Mouse (Mus musculus): ENCODE results near the gene Fer.
A peak's percentile ranks its signal among the peaks of the same experiment; 100 is the strongest.

The Fer gene

DNA sequence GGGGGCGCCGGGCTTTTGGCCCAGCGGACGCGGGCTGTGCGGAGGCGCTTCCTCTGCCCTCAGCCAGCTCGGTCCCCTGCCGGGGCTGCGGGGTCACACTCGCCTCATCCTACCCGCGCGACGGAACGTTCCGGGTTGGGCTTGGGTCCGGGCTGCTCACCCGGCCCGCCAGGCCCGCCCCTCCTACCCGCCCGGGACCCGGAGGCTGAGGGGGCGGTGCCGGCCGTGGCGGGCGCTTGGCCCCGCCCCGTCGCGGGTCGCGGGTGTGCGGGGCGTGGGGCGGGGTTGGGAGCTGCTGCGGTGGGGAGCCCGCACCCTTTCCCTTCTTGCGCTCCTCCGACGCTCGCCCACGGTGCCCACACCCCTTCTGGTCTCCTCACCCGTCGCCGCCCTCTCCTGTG lies 1.3 kb downstream of the Fer start:
- peak; percentile 51 for DNase-seq (ENCODE audit: low read depth, low spot score)

DNA sequence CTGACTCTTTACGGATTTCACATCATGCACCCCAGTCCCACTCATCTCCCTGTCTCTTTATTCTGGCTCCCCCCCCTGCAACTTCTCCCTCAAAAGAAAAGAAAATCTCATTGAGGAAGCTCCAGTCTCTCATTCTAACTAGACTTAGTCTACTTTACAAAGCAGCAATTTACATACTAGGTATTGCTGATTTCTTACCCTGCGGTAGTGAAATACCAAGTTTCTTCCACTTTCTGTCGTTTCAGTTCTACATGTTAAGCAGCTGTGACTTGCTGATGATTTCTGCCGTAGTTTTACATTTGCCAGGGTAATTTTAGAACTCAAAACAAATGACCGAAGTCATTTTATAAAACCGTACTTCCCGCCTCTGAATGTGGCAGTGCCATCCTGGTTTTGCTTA lies 8.9 kb downstream of the Fer start:
- DNase-seq (ENCODE audit: low read depth, low spot score) = no peak

DNA sequence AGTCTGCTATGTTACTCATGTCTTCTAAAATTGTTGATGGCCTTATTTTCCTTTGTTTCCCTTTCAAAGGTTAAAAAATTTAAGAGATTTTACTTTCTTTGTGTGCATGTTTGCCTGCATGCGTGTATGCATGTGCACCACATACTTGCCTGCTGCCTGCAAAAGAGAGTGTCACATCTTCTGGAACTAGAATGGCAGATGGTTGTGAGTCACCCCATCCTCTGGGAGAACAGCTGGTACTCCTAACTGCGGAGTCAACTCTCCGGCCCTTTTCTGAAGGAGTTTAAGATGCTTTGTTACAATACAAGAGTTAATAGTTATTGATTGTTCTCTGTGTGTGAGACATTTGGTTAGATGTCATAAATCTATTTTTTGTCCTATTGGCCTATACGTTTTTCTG lies 16.0 kb downstream of the Fer start:
- DNase-seq (ENCODE audit: low read depth, low spot score) = no peak

DNA sequence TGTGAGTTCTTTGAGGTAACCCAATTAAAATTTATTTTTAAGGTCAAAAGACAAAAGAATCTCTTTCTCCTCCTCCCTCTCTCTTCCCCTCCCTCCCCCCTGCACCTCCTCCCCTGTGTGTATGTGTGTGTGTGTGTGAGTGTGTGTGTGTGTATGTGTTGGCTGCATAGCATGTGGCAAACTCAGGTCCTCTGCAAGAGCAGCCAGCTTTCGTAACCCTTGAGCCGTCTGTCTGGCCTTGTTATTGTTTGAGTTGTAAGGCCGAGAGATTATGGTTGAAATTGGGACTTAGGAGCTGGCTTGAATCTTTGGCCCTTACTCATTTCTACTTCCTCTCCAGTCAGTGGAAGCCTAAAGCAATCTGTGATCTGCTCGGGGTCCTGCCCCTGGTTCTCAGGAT lies 17.1 kb downstream of the Fer start:
- no peak for DNase-seq (ENCODE audit: low read depth, low spot score)

DNA sequence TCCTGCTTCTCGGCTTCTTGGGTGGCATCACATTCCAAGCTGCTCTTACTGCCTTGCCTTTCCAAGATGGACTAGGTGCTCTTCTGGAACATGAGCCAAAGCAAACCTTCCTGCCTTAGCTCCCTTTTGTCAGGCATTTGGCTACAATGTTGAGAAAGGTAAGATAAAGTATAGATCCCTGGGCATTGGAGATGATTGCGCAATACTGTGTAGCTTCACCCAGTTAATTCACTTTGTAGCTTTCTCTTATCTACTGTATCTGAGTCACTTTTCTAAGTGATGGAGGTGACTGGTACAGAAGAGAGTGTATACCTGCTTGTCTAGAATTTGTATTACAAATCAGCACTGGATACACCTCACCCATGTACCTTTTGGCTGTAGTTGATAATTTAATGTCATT lies 24.1 kb downstream of the Fer start:
- DNase-seq (ENCODE audit: low read depth, low spot score) = no peak

DNA sequence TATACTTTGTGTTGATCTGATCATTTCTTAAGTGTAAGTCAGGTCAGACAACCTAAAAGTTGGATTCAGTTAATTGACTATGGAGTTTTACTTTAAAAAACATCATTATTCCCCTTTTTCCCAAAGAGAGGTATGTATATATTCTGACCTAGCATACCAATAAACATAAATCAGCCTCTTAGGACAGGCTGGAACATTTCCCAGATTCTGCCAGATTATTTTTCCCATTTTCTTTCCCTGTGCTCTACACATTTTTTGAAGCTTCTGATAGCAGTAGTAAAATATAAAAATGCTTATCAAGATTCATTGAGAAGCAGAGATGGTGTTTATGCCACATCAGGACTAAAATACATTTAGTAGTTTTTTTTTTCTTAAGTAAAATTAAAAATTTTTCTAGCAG lies 27.7 kb downstream of the Fer start:
- DNase-seq (ENCODE audit: low read depth, low spot score) = no peak

DNA sequence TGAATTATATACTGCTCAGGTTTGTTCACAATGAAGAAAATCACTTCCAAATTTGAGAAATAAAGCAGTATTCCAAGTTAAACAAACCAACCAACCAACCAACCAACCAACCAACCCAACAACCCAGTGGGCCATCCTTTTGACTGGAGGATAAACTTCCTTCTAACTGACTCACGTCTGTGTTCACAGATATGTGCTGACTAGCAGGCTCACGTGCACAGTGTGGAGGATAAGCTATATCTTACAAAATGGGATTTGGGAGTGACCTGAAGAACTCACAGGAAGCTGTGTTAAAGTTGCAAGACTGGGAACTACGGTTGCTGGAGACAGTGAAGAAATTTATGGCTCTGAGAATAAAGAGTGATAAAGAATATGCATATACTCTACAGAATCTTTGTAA lies 33.0 kb downstream of the Fer start:
- DNase-seq (ENCODE audit: low read depth, low spot score) = no peak

DNA sequence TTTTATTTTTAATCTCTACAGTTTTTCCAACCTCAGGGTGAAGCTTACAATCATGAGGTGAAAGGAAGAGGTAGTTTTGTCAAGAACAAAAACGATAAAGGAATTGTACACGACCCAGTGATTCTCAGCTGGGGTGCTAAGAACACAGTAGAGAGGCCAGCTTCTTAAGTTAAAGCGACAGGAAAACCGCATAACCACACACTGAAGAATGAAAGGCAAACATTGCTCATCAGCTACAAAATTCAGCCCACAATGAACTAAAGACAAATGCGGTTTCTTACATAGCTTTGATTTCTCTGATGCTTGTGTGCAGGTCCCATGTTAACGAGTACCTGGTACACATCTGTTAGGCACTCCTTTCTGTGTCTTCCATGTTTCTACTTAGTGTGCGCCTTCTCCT lies 34.2 kb downstream of the Fer start:
- no peak for DNase-seq (ENCODE audit: low read depth, low spot score)

DNA sequence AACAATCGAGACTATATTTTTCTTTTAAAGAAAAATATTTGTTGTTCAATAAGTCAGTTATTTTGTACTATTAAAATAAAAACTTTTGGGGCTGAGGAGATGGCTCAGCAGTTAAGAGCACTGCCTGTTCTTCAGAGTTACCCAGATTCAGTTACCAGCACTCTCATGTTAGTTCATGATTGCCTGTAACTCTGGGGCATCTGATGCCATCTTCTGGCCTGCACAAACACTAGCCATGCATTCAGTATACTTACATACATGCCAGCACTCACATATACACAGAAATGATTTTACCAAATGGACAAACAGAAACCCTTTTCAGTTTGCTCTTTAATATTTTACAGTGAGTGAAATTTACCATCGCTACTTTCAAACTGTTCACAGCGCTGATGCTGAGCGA lies 46.4 kb downstream of the Fer start:
- DNase-seq (ENCODE audit: low read depth, low spot score) = no peak

DNA sequence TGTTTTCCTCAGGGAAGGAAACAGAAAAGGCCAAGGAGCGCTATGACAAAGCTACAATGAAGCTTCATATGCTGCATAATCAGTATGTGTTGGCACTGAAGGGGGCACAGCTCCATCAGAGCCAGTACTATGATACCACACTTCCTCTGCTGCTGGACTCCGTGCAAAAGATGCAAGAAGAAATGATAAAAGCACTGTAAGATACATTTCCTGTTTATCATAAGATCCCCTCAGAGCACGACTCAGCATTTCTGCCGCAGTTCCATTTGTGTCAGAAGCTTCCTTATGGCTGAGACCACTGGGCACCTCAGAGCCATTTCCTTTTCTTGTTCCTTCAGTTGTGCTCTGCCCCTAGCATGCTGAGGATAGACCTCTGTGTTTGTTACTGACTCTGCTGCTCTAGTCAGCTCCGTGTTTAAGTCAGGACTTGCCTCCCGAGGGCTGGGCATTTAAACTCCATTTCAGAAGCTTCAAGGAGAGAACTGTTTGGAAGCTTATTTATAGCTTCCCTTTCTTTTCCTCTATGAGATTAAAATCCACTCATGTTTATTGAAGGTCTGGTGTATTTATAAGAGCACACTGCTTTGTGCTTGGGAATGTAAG lies 58.8 kb downstream of the Fer start:
- no peak for DNase-seq (ENCODE audit: low read depth, low spot score)

DNA sequence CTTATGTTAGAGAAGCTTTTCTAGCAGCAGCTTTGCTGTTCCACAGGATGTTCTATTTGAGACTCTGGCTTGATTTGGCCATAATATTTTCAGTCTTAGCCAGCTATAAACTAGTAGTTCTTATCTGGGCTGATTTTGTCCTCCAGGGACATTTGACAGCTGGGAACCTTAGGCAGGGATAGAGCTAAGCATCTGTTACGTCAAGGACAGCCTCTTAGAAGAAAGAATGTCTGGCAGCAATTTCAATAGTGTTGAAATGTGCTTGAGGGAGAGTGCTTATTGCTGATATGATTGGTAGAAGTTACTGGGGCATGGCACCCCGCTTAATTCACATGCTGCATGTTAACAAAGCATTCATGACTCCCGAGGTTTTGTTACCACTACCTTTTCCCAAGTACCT lies 62.7 kb downstream of the Fer start:
- DNase-seq (ENCODE audit: low read depth, low spot score) = no peak

DNA sequence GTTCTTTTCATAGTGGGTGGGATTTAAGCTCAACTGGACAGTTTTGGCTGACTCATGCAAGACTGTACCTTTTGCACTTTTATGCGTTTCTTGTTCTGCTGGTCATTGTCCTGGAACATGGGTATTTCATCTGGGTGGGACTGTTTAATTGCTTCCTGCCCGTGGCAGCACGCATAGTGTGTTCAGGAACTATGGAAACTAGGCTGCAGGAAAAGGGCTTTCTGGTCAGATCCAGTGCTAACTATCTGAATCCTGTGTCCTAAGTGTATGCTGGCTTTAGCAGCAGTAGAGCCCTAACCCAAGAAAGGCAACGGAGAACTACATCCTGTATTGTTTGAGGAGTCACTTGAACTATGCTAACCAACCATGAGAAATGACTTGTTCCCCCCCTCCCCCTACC lies 67.8 kb downstream of the Fer start:
- peak; percentile 58 for DNase-seq (ENCODE audit: low read depth, low spot score)

DNA sequence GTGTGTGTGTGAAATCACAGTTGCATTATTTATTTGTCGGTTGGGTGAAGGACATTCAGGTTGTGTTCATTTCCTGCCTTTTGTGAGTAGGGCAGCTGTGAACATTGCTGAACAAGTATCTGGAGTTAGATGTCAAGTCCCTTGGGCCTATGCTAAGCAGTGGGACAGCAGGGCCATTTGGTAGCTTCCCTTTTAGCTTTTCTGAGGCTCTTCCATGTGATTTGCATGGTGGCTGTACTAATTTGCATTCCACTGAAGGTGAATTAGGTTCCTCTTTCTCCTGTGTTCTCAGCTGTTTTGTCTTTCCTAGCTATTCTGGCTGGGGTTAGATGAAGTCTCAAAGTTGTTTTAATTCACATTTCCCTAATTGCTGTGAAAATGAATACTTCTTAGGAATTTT lies 68.7 kb downstream of the Fer start:
- DNase-seq (ENCODE audit: low read depth, low spot score) = peak; percentile 30

DNA sequence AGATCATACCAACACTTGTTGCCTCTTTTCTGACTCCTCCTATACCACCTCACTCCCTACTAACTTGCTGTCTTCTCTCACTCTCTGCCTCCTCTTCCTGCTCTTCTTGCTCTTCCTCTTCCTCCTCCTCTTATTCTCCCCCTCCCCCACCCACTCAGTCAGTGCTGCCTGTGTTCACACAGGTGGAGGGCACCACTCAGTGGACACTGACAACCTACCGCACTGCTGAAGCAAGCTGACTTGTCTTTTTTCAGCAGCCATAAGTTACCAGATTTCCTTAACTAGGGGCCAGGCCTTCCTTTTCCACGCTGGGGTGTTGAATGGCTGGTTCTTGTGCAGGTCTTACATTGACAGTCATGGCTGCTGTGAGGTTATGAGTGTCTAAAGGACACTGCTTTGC lies 72.5 kb downstream of the Fer start:
- DNase-seq (ENCODE audit: low read depth, low spot score) = no peak

DNA sequence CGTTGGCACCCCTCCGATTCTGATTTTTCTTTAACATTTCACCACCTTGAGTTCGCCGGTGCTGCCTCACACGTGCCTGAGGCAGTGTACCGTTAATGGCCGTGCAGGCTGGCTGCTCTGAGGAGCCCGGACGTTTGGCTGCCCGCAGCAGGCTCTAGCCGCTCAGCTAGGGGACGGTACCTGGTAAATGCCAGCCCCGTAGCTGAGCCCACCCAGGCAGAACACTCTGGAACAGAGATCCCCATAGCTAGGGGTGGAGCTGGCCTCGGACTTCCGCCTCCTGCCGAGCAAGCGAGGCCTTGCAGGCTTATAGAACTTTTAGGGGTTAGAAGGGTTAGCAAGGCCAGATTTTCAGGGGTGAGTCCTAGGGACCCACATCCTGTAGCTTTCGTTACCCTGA lies 75.0 kb downstream of the Fer start:
- peak; percentile 68 for DNase-seq (ENCODE audit: low read depth, low spot score)

DNA sequence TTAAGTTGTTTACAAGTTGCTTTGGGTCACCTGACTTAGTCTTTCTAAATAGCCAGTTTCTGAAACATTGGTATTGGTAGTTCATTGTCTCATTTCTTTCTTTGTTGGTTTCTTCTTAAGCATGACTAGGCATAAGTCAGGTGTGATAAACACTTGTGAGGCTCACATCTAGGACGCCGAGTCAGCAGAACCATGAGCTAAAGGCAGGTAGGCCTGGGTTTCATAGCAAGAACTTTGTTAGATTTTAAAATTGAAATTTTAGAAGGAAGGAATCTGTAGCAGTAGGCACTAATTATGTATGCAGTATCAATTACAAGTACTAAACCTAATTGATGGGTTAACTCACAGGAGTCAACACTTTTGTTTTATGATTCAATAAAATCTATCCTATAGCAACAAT lies 83.9 kb downstream of the Fer start:
- no peak for DNase-seq (ENCODE audit: low read depth, low spot score)

DNA sequence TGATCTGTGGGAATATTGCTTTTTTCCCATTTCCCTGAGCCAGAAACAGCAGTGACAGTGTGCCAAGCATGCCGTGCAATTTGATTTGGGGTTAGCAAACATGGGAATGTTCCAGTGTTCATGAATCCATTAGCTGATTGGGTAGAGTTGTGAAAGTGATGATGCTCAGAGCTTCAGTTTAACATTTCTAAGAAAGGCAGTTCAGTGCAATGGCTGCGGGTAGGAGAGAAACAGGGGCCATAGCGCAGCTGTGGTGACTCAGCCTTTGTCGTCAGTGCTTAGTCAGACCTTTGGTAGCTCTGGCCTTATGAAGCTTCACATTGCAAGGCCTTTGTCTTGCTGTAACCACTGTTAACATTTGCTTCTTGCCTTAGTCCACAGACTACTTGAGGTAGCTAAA lies 85.9 kb downstream of the Fer start:
- no peak for DNase-seq (ENCODE audit: low read depth, low spot score)

DNA sequence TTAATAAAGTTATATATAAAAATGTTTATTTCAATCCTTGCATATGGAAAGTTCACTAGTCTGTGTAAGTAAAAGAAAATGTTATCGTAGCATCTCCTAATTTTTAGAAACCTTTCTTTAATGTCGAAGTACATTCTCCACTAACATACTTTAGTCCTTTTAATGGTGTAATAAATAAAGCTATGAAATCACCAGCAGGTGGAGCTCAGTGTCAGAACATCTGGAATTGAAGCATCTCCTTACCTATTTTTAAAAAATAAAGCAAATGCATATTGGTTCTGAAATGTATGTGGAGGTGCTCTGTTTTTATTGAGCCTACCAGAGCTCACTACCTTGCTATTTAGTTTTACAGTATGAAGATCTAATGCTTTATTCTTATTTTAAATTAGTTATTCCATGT lies 88.6 kb downstream of the Fer start:
- DNase-seq (ENCODE audit: low read depth, low spot score) = no peak

DNA sequence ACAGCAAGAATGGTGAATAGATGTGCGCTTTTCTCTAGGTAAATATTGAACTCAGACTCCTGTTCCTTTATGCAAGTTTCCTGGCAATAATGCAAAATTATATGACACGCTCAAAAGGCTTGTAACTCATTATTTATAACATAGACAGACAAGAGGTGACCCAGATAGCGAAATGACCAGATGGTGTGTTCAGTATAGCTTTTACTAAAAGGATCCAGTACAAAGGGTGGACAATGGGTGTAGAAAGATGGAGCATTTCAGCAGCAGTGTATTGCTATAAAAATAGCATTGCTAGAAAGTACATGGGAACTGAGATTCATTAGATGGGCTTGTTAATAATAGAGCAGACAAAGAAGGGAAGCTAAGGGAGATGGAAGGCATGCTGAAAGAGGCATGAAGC lies 104.2 kb downstream of the Fer start:
- no peak for DNase-seq (ENCODE audit: low read depth, low spot score)

DNA sequence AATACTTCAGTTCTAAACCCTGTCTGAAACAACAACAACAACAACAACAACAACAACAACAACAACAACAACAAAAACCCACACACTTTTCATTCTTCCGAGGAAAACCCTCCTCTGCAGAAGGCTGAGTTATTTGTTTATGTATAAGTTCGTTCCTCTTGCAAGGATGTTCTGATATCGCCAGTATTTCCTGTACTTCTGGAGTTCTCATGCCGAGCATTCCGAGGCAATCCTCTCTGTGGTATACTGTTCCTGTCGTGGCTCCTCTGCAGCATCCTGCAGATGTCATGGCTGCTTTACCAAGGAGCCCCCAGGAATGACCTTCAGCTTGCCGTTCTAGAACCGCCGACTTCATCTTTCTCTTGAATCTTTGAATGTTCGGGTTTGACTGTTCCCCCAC lies 106.6 kb downstream of the Fer start:
- no peak for DNase-seq (ENCODE audit: low read depth, low spot score)

DNA sequence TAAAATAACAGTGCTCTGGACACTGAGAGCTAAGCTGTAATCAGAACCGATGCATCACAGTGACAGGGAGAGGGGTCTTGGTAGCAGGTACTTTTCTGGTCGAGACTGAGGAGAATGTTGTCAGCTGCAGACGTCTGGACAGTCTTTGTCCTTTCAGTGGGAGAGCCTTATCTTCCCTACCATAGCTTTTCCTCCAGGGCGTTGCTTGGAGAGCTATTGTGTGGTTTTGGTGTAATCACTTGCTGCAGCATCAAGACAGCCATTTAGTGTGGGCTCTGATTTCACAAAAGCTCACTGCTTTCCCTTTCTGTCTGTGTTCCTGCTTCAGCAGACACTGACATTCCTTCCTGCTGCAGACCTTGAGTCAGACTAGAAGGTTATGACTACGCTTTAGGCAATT lies 107.4 kb downstream of the Fer start:
- DNase-seq (ENCODE audit: low read depth, low spot score) = no peak

DNA sequence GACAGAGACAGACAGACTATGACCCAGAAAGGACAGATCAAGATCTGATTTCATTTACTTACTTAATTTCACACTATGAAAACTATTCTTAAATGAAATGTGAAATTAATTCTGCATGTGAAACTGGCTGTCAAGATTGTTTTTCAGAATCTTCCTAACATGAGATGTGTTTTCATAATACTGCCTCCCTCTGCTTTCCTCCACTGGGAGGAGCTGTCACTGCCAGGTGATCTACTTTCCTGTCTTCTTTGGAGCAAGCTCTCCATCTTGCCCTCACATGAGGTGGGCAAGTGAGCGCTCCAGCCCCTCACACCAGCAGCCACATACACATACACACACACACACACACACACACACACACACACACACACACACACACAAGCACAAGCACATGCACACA lies 108.1 kb downstream of the Fer start:
- DNase-seq (ENCODE audit: low read depth, low spot score) = no peak

DNA sequence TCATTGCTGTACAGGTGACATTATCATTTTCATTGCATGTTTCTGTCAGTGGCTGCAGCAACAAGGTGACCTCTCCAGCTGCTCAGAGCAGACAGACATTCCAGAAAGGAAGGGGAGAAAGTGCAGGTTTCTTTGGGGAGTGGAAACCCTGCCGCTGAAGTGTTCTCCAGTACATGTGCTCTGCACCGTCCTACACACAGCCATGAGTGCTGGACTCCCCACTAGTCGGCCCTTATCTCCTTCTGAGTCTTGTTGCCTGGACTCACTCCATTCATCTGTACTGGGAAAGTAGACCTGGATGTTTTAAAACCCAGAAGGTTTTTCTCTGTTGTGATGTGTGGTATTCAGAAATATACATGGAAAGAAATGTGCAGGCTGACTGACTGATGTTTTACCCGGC lies 109.3 kb downstream of the Fer start:
- DNase-seq (ENCODE audit: low read depth, low spot score) = no peak

DNA sequence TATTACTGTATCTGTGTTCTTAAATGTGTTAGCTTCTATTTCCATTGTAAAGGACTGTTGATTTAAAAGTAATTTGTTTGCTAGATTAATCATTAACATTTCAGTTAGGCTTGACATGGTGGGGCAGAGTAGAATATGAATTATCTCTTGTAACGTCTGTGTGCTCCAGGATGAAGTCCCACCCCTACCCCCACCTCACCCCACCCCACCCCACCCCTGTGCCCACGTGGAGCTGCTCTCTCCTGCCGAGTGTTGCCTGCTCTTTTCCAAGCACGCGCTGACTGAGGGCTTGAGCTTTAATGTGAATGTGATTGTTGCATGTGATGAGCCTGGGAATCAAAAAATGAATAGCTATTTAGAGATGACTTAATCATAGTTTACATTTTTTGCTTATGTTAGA lies 110.9 kb downstream of the Fer start:
- DNase-seq (ENCODE audit: low read depth, low spot score) = no peak

DNA sequence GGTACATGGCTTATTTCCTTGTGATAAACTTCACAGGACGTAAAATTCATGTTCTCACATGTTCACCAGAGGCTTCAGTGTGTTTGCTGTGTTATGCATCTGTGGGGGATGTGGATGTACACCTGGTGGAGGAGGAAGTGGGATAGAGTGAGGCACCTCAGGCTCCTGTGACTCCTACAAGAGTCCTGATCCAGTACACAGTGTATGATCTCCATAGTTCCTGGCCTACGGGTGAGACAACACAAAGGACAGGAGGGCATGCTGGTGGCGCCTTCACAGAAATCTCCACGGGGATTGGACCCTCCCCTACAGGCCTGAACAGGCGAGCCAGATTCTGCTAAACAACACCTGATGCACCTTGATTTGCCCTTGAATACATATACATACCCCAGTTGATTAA lies 111.4 kb downstream of the Fer start:
- DNase-seq (ENCODE audit: low read depth, low spot score) = no peak

Data from R1 (cell line).